Mouse (Mus musculus): ENCODE data around the gene Pard6b. TPM values are rescaled to one million over a fixed set of nuclear protein-coding genes. Genes with fewer than 3 reads are reported as not detected.

The Pard6b gene
- total RNA-seq, 4 experiments from 2014 or later: 1.9 to 2.8 (median 2.3) TPM

DNA sequence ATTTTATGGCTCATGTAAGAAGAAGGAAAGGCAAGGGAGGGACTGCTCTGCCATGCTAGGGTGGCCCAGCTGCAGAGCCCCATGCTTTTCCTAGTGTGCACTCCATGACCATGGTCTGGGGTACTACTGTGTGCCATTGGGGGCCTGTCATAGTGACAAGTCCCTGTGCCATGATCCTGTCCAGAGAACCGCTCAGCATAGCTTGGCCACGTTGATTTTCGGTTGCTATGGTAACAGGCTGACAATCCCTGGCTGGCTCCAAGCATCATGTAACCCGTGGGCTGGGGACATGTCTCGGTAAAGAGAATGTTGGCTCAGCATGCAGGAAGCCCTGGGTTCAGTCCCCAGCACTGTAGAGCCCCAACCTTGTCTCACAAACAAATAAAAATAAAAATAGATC lies 63.0 kb downstream of the Pard6b start:
- DNase-seq: no peak

DNA sequence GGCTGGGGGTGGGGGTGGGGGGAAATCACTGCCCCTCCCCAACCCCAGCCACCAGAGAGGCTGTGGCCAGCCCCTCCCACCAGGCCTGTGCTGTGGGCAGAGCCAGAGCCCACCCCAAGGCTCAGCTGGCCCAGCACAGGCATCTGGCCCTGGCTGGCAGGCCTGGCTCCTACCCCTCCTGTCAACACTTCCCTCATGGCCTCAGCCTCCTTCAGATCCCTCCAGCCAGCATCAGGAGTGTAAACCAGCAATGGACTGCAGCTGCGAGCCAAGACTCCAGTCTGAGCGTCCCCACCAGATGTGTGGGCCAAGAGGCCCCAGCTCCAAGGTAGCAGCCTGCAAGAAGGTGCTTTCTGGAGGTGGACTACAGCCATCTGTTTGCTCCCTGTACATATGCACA lies 64.6 kb downstream of the Pard6b start:
- DNase-seq: no peak

DNA sequence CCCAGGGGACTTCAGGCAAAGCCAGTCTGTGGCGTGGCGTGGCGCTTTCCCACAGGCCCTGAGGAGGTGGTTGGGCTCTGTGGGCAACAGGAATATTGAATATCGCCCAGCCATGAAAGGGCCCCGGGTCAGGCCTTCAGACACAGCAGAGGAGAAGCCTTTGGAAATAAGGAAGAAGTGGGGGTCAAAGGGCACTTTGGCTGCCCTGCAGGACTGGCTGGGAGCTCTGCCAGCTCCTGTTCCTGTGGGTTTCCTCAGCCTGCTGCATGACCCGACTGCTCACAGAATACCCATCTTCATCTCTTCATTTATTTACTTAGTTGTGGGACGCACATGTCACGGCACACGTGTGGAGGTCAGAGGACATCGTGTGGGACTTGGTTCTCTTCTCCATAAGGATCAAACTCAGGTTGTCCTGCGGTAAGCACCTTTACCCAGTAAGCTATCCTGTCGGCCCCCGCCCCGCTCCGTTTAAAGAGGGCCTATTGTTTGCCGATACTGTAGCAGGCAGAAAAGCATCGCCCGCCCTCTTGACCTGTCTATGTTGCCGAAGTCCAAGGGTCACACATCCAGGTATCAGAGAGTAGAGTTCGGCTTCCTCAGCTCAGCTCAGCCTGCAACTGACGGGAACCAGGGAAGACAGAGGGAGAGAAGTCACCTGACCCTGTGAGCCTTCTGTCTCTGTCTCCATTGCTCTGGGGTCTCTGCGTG lies 67.1 kb downstream of the Pard6b start:
- no peak for DNase-seq

DNA sequence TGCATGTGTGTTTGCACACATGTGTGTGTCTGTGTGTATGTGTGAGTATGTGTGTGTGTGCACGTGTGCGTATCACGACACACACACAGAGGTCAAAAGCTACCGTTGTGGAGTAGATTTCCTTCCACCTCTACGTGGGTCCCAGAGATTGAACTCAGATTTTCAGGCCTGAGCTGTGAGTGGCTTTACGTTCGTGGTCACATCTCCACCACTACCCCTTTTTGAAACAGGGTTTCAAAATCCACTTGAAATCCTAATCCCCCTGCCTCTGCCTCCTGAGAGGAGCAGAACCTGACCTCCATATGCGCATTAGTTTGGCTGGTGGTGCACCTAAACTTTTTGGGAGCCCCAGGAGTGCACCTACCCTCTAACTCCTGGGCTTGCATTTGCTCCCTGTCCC lies 68.4 kb downstream of the Pard6b start:
- DNase-seq: no peak

Small RNAs within 50 kb of the gene (microRNA-seq; reads per million reads assigned to microRNA genes)
- 0 reads per million in 2 experiments for gene Gm24327

Other genes starting within 250 kb of the Pard6b start
- gene Ptpn1, start 148.9 kb upstream of the Pard6b start, total RNA-seq (2022): 10 to 100 TPM; 56.1 to 70.3 (median 60.7) TPM
- gene Ripor3, start 70.4 kb upstream of the Pard6b start, total RNA-seq (2022): 1 to 10 TPM; 1.5 to 4.4 (median 3.3) TPM
- gene Adnp, start 126.1 kb downstream of the Pard6b start, total RNA-seq (2022): 10 to 100 TPM; 49.1 to 73.9 (median 56.2) TPM
- gene Gm20716, start 149.4 kb downstream of the Pard6b start, total RNA-seq (2022): 10 to 100 TPM; 25.8 to 44.4 (median 34.9) TPM
- 100 to 1,000 TPM; 107 to 133 (median 132) TPM for gene Dpm1, start 149.6 kb downstream of the Pard6b start, total RNA-seq (2022)
- gene Mocs3, start 149.6 kb downstream of the Pard6b start, total RNA-seq (2022): 10 to 100 TPM; 16.2 to 18.6 (median 17.9) TPM
- gene Kcng1, start 200.7 kb downstream of the Pard6b start, total RNA-seq (2022): under 1 TPM in 1 of 4 experiments, not detected in 3; 0.08 TPM

All from adrenal gland, adult 8-10 months (tissue).